ENCODE assay signal across 24 mouse cellular contexts in the genomic region with DNA sequence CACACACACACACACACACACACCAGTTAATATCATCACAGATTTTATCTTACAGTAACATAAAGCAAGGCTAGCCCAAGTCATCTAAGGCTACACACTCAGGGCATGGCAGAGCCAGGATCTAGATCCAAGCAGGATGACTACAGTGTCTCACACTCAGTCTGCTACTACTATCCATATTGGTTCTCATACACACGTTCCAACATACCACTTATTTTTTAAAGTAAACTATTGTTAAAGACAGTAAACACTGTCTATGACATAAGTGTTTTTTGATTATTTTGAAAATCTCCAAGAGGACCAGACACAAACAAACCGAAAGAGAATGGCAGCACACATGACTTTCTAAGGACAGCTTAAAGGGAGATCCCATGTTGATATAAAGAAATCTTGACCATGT.
"Had no signal": no experiment of that assay in that cellular context is flagged by ENCODE, and none has a peak within 500 bp of the region (broad histone marks: within the 10 kb centered on the region; RNA-seq: fewer than 3 reads in every experiment).

No protein-coding gene starts in this region.

- ATAC-seq: forebrain, embryonic 16.5 days; hindbrain, embryonic 16.5 days; inflammation-experienced regulatory T-cells, adult 6 months had no signal

- H3K9me3 ChIP-seq: heart, embryonic 10.5 days; heart, embryonic 12.5 days; hindbrain, embryonic 12.5 days; limb, embryonic 10.5 days had no signal

- H3K4me1 ChIP-seq: heart, embryonic 10.5 days; heart, embryonic 12.5 days; hindbrain, embryonic 10.5 days; hindbrain, embryonic 12.5 days; limb, embryonic 10.5 days; limb, embryonic 12.5 days had no signal

- H3K27ac ChIP-seq: gastrocnemius, adult 2 months; heart, embryonic 10.5 days; hindbrain, embryonic 10.5 days; hindbrain, embryonic 12.5 days; hindbrain, embryonic 14.5 days; layer of hippocampus, adult 2 months; left cerebral cortex, adult 2 months; limb, embryonic 10.5 days; limb, embryonic 12.5 days had no signal

- H3K27me3 ChIP-seq: heart, embryonic 12.5 days; hindbrain, embryonic 12.5 days; limb, embryonic 12.5 days had no signal

- DNase-seq: gastrocnemius, adult 2 months; gastrocnemius, postnatal 10 days; gastrocnemius, postnatal 25 days; heart, adult 18-20 months; heart, postnatal 10 days; heart, postnatal 4 days; kidney, adult 18-20 months; kidney, adult 8-10 months; kidney, postnatal 10 days; kidney, postnatal 25 days; kidney, postnatal 4 days; liver had no signal

- H3K36me3 ChIP-seq: heart, embryonic 10.5 days; heart, embryonic 12.5 days; hindbrain, embryonic 12.5 days; limb, embryonic 10.5 days had no signal

- H3K4me3 ChIP-seq: gastrocnemius, adult 2 months; heart, embryonic 10.5 days; heart, embryonic 12.5 days; hindbrain, embryonic 10.5 days; hindbrain, embryonic 12.5 days; layer of hippocampus, adult 2 months; left cerebral cortex, adult 2 months; limb, embryonic 10.5 days; limb, embryonic 12.5 days had no signal

- H3K4me2 ChIP-seq: heart, embryonic 12.5 days; hindbrain, embryonic 12.5 days; hindbrain, embryonic 14.5 days; limb, embryonic 12.5 days had no signal

- H3K9ac ChIP-seq: heart, embryonic 12.5 days; hindbrain, embryonic 12.5 days; hindbrain, embryonic 14.5 days; limb, embryonic 12.5 days had no signal
